Mouse (Mus musculus): ENCODE measurements at regions not wholly inside any gene's neighbourhood (a gene's known extent, or its start where the extent isn't known, plus 50 kb on each side); places are given as distances from the start of the nearest gene placed in this dataset.

GRCm38 (mm10) chr3:16816101-16816500 lies 809.9 kb upstream of the Gm5150 start:
- no peak for DNase-seq

- DNase-seq: no peak
Measured at GRCm38 (mm10) chr3:16810878-16811611, 804.8 kb upstream of the Gm5150 start.

DNA sequence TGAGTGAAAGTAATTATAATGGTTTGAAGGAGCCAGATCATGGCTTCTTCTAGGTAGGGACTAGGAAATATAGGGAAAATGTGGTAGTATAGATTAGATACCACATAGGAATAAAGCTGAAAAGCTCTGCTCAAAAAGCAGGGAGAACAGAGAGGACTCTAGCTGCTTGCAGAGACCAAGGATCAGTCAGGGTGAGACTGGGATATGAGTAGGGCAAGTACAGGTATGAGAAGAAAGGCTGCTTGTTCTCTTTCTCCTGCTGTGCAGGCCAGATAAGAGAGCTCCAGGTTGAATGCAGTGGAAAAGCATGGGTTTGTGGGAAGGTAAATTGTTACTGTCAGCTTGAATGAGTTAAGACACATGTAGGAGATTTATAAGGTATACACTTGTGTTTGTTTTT lies 797.4 kb upstream of the Gm5150 start:
- DNase-seq: no peak

All from adrenal gland, postnatal 36 days (tissue).